Mouse (Mus musculus): ENCODE data around the gene Rhoh. TPM values are rescaled to one million over a fixed set of nuclear protein-coding genes. Genes with fewer than 3 reads are reported as not detected.

Rhoh gene
- polyA plus RNA-seq, 2 experiments, result 0.79 to 1.0 TPM

- H3K4me2 ChIP-seq (ENCODE audit: low read depth), result no peak overlapping the region
- no peaks in the 10 kb centered on the region for H3K9me3 ChIP-seq (ENCODE audit: control insufficient read depth, low read length)
- no peaks in the 10 kb centered on the region for H3K36me3 ChIP-seq (replicated peaks; ENCODE audit: control insufficient read depth, insufficient read depth, low read depth)
- H3K27ac ChIP-seq, result no peak overlapping the region
- no peak for TF ChIP-seq EP300 (IDR thresholded peaks at IDR 0.05; ENCODE audit: low read depth)
- no peak for TF ChIP-seq CTCF (IDR thresholded peaks at IDR 0.05; ENCODE audit: low read depth)
- WGBS (ENCODE audit: insufficient replicate concordance), result 20% methylated on average over 7 of the region's 7 CpGs
- no peaks in the 10 kb centered on the region for H3K27me3 ChIP-seq (ENCODE audit: control insufficient read depth, insufficient read depth, low read length)
- H3K9ac ChIP-seq (replicated peaks), result no peak overlapping the region
- no peaks in the 10 kb centered on the region for H3K4me1 ChIP-seq (replicated peaks; ENCODE audit: control insufficient read depth in 2 of 2, insufficient read depth in 2 of 2, low read length in 1 of 2)
- DNase-seq (ENCODE audit: low read depth in 3 of 3, low spot score in 3 of 3), result no peak
- ATAC-seq (ENCODE audit: insufficient read depth), result no peak
- H3K4me3 ChIP-seq (ENCODE audit: insufficient read depth in 1 of 2, low read depth in 2 of 2, low read length in 2 of 2), result no peak overlapping the region
These were observed 18.1 kb upstream of the Rhoh start for GRCm38 (mm10) chr5:65842947-65843346.

DNA sequence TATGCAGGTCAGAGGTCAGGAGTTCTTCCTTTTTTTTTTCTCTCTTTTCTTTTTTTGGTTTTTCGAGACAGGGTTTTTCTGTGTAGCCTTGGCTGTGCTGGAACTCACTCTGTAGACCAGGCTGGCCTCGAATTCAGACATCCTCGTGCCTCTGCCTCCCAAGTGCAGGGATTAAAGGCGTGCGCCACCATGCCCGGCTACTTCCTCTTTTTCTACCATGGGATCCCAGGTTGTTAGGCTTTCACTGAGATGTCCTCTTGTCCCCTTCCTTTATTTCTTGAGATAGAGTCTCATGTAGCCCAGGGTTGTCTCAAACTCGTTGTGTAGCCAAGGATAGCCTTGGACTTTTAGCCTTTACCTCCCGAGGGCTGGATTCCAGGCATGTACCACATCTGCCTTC lies 14.5 kb upstream of the Rhoh start:
- Histone ChIP-seq H3K9ac (replicated peaks) (no peak overlapping the region), H3K9me3 (ENCODE audit: control insufficient read depth, low read length) (no peaks in the 10 kb centered on the region), H3K27ac (no peak overlapping the region), H3K36me3 (replicated peaks; ENCODE audit: control insufficient read depth, insufficient read depth, low read depth) (no peaks in the 10 kb centered on the region), H3K27me3 (ENCODE audit: control insufficient read depth, insufficient read depth, low read length) (no peaks in the 10 kb centered on the region), H3K4me1 (replicated peaks; ENCODE audit: control insufficient read depth in 2 of 2, insufficient read depth in 2 of 2, low read length in 1 of 2) (no peaks in the 10 kb centered on the region), H3K4me3 (ENCODE audit: insufficient read depth in 1 of 2, low read depth in 2 of 2, low read length in 2 of 2) (no peak overlapping the region), H3K4me2 (ENCODE audit: low read depth) (no peak overlapping the region)
- WGBS (ENCODE audit: insufficient replicate concordance), result 48% methylated on average over 8 of the region's 8 CpGs
- no peak for TF ChIP-seq CTCF (IDR thresholded peaks at IDR 0.05; ENCODE audit: low read depth)
- no peak for TF ChIP-seq EP300 (IDR thresholded peaks at IDR 0.05; ENCODE audit: low read depth)
- no peak for DNase-seq (ENCODE audit: low read depth in 3 of 3, low spot score in 3 of 3)
- no peak for ATAC-seq (ENCODE audit: insufficient read depth)

DNA sequence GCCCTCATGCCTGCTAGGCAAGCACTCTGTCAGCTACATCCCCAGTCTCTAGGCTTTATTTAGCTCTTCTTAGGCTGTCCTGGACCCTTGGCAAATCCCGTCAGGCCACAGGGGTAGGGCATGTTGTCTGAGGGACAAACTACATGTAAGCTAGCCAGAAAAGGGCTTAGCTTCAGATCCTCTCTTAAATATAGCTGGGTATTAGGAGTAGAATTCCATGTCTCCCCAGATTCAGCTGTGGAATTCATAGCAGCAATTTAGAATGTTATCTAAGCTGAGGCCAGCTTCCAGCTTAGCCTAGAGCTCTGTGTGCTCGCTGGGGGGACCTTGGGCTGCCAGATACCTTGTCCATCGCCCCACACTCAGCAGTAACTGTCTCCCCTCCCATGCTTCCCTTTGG lies 14.1 kb upstream of the Rhoh start:
- Histone ChIP-seq H3K27ac (no peak overlapping the region), H3K9ac (replicated peaks) (no peak overlapping the region), H3K27me3 (ENCODE audit: control insufficient read depth, insufficient read depth, low read length) (no peaks in the 10 kb centered on the region), H3K9me3 (ENCODE audit: control insufficient read depth, low read length) (no peaks in the 10 kb centered on the region), H3K4me2 (ENCODE audit: low read depth) (no peak overlapping the region), H3K4me1 (replicated peaks; ENCODE audit: control insufficient read depth in 2 of 2, insufficient read depth in 2 of 2, low read length in 1 of 2) (no peaks in the 10 kb centered on the region), H3K36me3 (replicated peaks; ENCODE audit: control insufficient read depth, insufficient read depth, low read depth) (no peaks in the 10 kb centered on the region), H3K4me3 (ENCODE audit: insufficient read depth in 1 of 2, low read depth in 2 of 2, low read length in 2 of 2) (no peak overlapping the region)
- no peak for ATAC-seq (ENCODE audit: insufficient read depth)
- 60% methylated on average over 3 of the region's 3 CpGs for WGBS (ENCODE audit: insufficient replicate concordance)
- no peak for DNase-seq (ENCODE audit: low read depth in 3 of 3, low spot score in 3 of 3)
- TF ChIP-seq EP300 (IDR thresholded peaks at IDR 0.05; ENCODE audit: low read depth), result no peak
- no peak for TF ChIP-seq CTCF (IDR thresholded peaks at IDR 0.05; ENCODE audit: low read depth)

- no peak overlapping the region for H3K27ac ChIP-seq
- DNase-seq (ENCODE audit: low read depth in 3 of 3, low spot score in 3 of 3), result no peak
- H3K36me3 ChIP-seq (replicated peaks; ENCODE audit: control insufficient read depth, insufficient read depth, low read depth), result no peaks in the 10 kb centered on the region
- no peaks in the 10 kb centered on the region for H3K9me3 ChIP-seq (ENCODE audit: control insufficient read depth, low read length)
- no peak overlapping the region for H3K4me2 ChIP-seq (ENCODE audit: low read depth)
- 73% methylated on average over 7 of the region's 7 CpGs for WGBS (ENCODE audit: insufficient replicate concordance)
- no peak overlapping the region for H3K9ac ChIP-seq (replicated peaks)
- no peaks in the 10 kb centered on the region for H3K4me1 ChIP-seq (replicated peaks; ENCODE audit: control insufficient read depth in 2 of 2, insufficient read depth in 2 of 2, low read length in 1 of 2)
- no peak for TF ChIP-seq CTCF (IDR thresholded peaks at IDR 0.05; ENCODE audit: low read depth)
- no peak for TF ChIP-seq EP300 (IDR thresholded peaks at IDR 0.05; ENCODE audit: low read depth)
- no peak for ATAC-seq (ENCODE audit: insufficient read depth)
- no peaks in the 10 kb centered on the region for H3K27me3 ChIP-seq (ENCODE audit: control insufficient read depth, insufficient read depth, low read length)
- no peak overlapping the region for H3K4me3 ChIP-seq (ENCODE audit: insufficient read depth in 1 of 2, low read depth in 2 of 2, low read length in 2 of 2)
These were observed 13.4 kb upstream of the Rhoh start for GRCm38 (mm10) chr5:65847656-65848055.

GRCm38 (mm10) chr5:65850765-65851164 lies 10.2 kb upstream of the Rhoh start:
- Histone ChIP-seq H3K9ac (replicated peaks) (no peak overlapping the region), H3K4me3 (ENCODE audit: insufficient read depth in 1 of 2, low read depth in 2 of 2, low read length in 2 of 2) (no peak overlapping the region), H3K27me3 (ENCODE audit: control insufficient read depth, insufficient read depth, low read length) (no peaks in the 10 kb centered on the region), H3K4me2 (ENCODE audit: low read depth) (no peak overlapping the region), H3K27ac (no peak overlapping the region), H3K36me3 (replicated peaks; ENCODE audit: control insufficient read depth, insufficient read depth, low read depth) (no peaks in the 10 kb centered on the region), H3K9me3 (ENCODE audit: control insufficient read depth, low read length) (no peaks in the 10 kb centered on the region), H3K4me1 (replicated peaks; ENCODE audit: control insufficient read depth in 2 of 2, insufficient read depth in 2 of 2, low read length in 1 of 2) (no peaks in the 10 kb centered on the region)
- 52% methylated on average over 11 of the region's 11 CpGs for WGBS (ENCODE audit: insufficient replicate concordance)
- no peak for ATAC-seq (ENCODE audit: insufficient read depth)
- DNase-seq (ENCODE audit: low read depth in 3 of 3, low spot score in 3 of 3), result no peak
- TF ChIP-seq CTCF (IDR thresholded peaks at IDR 0.05; ENCODE audit: low read depth), result no peak
- no peak for TF ChIP-seq EP300 (IDR thresholded peaks at IDR 0.05; ENCODE audit: low read depth)

Data from liver, embryonic 14.5 days (tissue).